16 mouse cellular contexts compared by ENCODE assay signal in the genomic region with DNA sequence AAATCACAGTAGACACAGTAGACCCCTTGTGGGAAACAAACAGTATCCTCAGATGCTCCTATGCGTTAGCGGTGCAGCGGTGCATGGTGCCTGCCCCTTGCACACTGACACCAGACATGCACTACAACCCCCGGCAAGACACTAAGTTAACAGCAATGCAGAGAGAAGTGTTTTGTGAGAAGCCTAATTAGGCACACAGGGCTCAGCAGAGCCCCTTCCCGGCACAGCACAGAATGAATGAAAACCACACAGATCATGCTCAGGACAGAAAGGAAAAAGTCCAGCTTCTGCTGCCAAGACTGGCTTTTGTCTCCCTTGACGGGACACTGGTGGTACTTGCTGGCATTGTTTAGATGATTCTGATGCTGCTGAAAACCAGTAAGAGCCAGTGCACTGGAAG.
DNase-seq lines count a peak whose midpoint lies in the region; ATAC-seq lines count a peak whose summit lies in the region.
"Had no signal": no experiment of that assay in that cellular context is flagged by ENCODE, and none has a peak within 500 bp of the region (broad histone marks: within the 10 kb centered on the region; RNA-seq: fewer than 3 reads in every experiment).

No protein-coding gene starts in this region.

- no peak overlapping the region for H3K27ac ChIP-seq in midbrain, embryonic 16.5 days (ENCODE audit: low read length)
- H3K27ac ChIP-seq: embryonic facial prominence, embryonic 10.5 days; heart, embryonic 13.5 days had no signal

- H3K4me3 ChIP-seq in midbrain, embryonic 16.5 days (ENCODE audit: low read depth, low read length), result no peak overlapping the region
- H3K4me3 ChIP-seq: embryonic facial prominence, embryonic 10.5 days; heart, embryonic 13.5 days had no signal

- H3K27me3 ChIP-seq in midbrain, embryonic 16.5 days (ENCODE audit: control insufficient read depth, insufficient read depth, low read depth, low read length), result no peaks in the 10 kb centered on the region
- H3K27me3 ChIP-seq: heart, embryonic 13.5 days had no signal

- no peak overlapping the region for H3K9ac ChIP-seq in midbrain, embryonic 16.5 days (ENCODE audit: low read depth, low read length)
- H3K9ac ChIP-seq: heart, embryonic 13.5 days had no signal

- DNase-seq in embryo, embryonic 10.5 days (ENCODE audit: low spot score), result peak; percentile 12
- no peak for DNase-seq in embryo, embryonic 9.5 days (ENCODE audit: extremely low spot score)
- peak; percentile 23 for DNase-seq in testis, postnatal 10 days (ENCODE audit: low spot score)
- DNase-seq in testis, postnatal 14 days (ENCODE audit: low spot score), result no peak
- no peak for DNase-seq in adrenal gland, postnatal 14 days
- DNase-seq in right cerebral cortex, postnatal 14 days, result no peak
- no peak for DNase-seq in lung, postnatal 10 days
- DNase-seq: cerebellum, adult 8-10 months; gastrocnemius, postnatal 25 days; right cerebral cortex, postnatal 4 days; thymus, postnatal 25 days had no signal

- H3K9me3 ChIP-seq in midbrain, embryonic 16.5 days (replicated peaks; ENCODE audit: control insufficient read depth, low read length, poor library complexity, severe bottlenecking), result no peaks in the 10 kb centered on the region
- H3K9me3 ChIP-seq: embryonic facial prominence, embryonic 10.5 days; heart, embryonic 13.5 days had no signal

- WGBS in midbrain, embryonic 16.5 days, result 47% methylated on average over 6 of the region's 6 CpGs

- H3K4me2 ChIP-seq in midbrain, embryonic 16.5 days (ENCODE audit: low read length), result no peak overlapping the region
- H3K4me2 ChIP-seq: heart, embryonic 13.5 days; liver, embryonic 11.5 days had no signal

- ATAC-seq in midbrain, embryonic 16.5 days, result peak; percentile 46
- ATAC-seq: lung, postnatal 0 days had no signal

- H3K4me1 ChIP-seq in midbrain, embryonic 16.5 days (ENCODE audit: control insufficient read depth, insufficient read depth, low read length), result no peaks in the 10 kb centered on the region

- peaks cover 9% of the 10 kb centered on the region; the same call in 1 of the 2 replicates for H3K36me3 ChIP-seq in midbrain, embryonic 16.5 days (ENCODE audit: control insufficient read depth, insufficient read depth, low read length)

Comparison
In these comparisons a context has a peak if more than half of its experiments do, and no peak if none do; other contexts are left out.
1. DNase-seq: peak in embryo, embryonic 10.5 days (single experiment) and testis, postnatal 10 days (single experiment); none in embryo, embryonic 9.5 days (single experiment), testis, postnatal 14 days (single experiment), adrenal gland, postnatal 14 days (single experiment), right cerebral cortex, postnatal 14 days (single experiment) and lung, postnatal 10 days (single experiment).